Mouse (Mus musculus) skeletal muscle tissue, adult 2 months (tissue): ENCODE results near the gene Cacnb3.

Experiments used
- DNase-seq: peaks from one replicate; pipeline ENCODE4 v3.0.0-alpha.2; 2012; ENCODE audit warnings: low read depth, low spot score

The Cacnb3 gene

GRCm38 (mm10) chr15:98609331-98610130 is 21.1 kb upstream of the Cacnb3 start, which contains the start of gene Adcy6:
Gene Adcy6 (minus strand): TSS chr15:98610076.
- peak; percentile 59 for DNase-seq

- no peak for DNase-seq
Measured at GRCm38 (mm10) chr15:98610131-98610633, 20.5 kb upstream of the Cacnb3 start.

DNA sequence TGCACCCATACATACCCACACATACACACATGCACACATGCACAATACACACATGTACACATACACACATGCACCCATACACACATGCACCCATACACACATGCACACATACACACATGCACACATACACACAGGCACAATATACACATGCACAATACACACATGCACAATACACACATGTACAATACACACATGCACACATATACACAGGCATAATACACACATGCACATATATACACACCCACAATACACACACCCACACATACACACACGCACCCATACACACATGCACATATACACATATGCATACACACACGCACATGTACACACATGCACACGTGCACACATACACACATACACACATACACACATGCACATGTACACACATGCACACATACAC is 18.4 kb upstream of the Cacnb3 start:
- DNase-seq: no peak

DNA sequence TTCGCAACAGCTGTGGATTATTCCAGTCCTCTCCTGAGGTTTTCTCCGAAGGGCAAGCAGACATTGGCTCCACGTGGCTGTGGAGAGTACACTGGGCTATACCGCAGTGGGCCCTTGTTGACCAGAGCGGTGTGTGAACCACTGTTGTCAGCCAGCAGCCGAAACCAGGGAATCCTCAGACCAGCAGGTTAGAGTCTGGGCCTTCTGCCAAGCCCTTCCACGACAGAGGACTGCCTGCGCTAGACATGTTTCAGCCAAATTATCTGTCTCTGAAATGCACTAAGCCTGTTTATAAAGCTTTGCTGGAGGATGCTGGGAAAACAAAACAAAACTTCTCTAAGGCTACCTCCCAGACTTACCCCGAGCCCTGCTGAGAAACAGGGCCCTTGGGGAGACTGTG is 16.1 kb upstream of the Cacnb3 start:
- DNase-seq: no peak

- no peak for DNase-seq
Measured at GRCm38 (mm10) chr15:98614971-98615370, 15.7 kb upstream of the Cacnb3 start.

- DNase-seq: no peak
Measured at GRCm38 (mm10) chr15:98615751-98616150, 14.9 kb upstream of the Cacnb3 start.

GRCm38 (mm10) chr15:98616362-98617175 is 14.1 kb upstream of the Cacnb3 start:
- no peak for DNase-seq

DNA sequence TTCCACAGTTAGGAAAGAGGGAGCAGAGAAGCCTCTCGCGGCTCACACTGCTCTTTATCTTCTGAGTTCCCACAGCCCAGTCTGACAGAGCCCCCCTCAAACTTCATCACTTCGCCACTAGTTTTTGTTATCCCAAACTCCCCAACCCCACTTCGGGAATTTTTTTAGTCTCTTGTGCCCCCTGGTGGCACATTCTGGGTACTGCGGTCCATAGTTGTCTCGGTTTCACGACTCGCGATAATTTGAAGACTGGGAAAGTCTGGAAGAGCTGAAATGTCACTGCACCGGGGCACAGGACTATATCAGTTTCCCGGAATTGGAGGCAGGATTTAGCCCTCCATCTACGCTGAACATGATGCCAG is 13.5 kb upstream of the Cacnb3 start:
- DNase-seq: peak; percentile 54

- no peak for DNase-seq
Measured at GRCm38 (mm10) chr15:98622199-98622598, 8.4 kb upstream of the Cacnb3 start.

DNA sequence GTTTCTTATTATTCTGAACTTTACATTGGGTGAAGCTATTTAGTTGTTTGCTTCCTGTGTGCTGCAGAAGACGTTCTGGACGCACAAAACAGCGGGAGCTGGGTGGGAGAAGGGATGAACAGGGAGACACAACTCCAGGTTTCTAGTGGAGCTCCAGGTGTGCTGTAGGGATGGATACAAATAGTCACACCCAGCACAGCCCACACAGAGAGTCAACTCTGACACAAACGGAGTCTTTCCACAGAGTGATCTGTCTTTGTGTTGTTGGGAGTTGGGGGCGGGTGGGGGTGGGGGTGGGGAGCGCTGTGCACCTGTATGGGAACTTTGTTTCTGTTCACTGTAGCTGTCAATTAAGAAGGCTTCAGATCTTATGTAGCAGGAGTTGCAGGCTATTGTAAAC is 7.9 kb upstream of the Cacnb3 start:
- no peak for DNase-seq

GRCm38 (mm10) chr15:98623361-98623821 is 7.2 kb upstream of the Cacnb3 start:
- no peak for DNase-seq

DNA sequence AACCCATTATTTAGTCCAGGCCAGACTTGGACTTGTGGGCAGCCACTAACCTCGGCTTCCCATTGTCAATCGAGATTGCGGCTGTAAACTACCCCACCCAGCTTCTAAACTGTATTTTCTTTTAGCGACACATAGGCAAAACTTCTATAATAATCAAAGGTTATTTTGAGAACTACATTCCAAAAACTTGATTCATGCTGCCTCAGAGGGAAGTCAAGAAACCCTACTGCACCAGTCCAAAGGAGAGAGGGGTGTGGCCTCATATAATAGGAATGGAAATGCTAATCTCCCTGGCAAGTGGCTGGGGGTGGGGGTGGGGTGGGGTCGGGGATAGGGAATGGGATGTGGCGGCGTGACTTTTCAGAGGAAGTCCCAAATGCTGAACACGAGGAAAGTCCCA is 4.6 kb upstream of the Cacnb3 start:
- DNase-seq: no peak

- DNase-seq: no peak
Measured at GRCm38 (mm10) chr15:98626487-98627212, 4.0 kb upstream of the Cacnb3 start.

DNA sequence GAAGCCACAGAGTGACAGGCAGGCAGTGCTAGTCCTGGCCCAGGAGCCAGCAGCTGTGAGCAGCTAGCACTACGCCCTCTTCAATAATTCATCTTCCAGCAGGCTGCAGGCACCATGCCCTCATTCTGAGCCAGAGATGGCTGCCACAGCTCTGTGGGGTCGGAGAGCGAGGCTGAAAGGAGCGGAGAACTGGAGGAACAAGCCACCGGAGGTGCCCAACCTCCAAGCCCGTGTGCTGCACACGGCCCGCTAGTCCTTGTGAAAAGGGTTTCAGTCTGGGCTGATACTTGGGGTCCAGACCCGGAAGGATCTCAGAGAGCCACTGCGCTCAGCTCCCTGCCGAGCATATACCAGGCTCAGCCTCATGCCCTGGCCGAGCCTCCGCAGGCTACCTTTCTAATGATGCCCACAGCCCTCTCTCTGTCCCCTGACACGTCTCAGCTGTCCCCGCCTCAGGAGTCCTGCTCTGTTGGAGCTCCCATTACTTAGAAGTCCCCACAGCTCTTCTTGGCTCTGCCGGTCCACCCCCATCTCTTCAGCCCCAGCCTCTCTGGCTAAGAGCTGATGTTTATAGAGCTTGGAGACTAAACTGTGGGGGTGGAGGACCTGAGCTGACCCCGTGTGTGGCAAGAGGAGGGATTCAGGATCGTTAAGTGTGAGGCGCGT is 1.9 kb upstream of the Cacnb3 start:
- peak; percentile 52 for DNase-seq

- peak; percentile 64 for DNase-seq
Measured at GRCm38 (mm10) chr15:98629464-98629863, 1.2 kb upstream of the Cacnb3 start.

DNA sequence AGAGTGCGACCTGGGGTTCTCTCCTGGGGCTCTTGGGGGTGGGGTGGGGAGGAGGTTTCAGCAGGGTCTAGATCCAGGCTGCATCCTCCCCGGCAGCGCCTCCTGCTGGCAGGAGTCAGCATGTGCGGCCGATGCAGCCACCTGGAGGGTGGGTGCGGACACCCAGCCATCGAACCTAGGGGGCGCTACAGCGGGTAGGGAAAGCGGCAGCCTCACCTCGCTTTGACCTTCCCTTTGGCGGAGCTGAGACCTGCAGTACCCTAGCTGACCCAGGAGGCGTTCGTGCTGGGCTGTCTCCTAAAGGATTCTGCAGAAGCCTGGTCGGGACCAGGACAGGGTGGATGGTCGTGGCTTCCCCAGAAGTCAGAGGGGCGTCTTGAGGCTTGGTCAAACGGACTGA is 853 bp downstream of the Cacnb3 start:
- peak; percentile 70 for DNase-seq

GRCm38 (mm10) chr15:98632107-98632744 is 1.6 kb downstream of the Cacnb3 start:
- DNase-seq: no peak

DNA sequence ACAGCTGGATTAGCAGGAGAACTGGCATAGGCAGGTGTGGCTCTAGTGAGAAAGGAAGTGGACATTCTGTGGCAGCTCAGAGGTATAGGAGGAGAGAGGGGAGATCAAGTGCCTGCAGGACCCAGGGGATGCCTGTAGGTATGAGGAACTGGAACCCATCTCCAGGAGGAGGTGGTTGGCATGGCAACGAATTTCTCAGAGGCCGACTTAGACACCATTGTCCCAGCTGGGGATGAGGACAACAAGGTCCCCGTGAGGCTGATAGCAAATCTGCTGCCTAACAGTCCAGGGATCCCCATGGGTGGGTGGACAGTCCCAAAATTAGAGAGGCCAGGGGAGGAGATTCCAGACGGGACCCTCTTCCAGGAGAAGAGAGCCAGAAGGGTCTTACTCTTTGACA is 2.3 kb downstream of the Cacnb3 start:
- no peak for DNase-seq

DNA sequence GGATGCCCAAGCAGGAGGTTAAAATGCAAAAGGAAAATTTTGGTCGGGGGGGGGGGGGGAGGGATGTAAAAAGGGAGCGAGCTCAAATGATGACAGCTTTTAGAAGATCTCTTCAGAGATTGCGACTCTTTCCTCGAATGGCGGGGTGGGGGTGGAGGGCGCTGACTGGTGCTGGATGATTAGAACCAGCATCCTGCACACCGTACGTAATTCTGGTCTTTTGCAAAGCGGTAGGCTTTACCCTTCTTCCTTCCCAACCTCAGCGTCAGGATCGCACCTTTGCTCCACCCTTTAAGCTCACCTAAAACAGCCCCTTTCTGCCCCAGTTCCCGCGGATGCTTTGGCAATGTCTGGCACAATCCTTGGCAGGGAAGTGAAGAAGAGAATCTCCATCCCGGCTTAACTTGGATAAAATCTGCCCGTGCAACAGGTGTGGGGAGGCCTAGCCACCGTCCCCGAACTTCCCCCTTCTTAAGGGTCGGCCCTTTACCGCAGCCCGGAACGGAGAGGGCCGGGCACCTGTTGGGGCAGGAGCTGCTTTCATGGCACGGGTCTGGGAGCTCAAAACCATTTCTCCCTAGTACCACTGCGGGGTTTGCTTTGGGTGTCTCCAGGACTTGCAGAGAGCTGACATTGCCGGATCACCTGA is 3.3 kb downstream of the Cacnb3 start:
- no peak for DNase-seq

DNA sequence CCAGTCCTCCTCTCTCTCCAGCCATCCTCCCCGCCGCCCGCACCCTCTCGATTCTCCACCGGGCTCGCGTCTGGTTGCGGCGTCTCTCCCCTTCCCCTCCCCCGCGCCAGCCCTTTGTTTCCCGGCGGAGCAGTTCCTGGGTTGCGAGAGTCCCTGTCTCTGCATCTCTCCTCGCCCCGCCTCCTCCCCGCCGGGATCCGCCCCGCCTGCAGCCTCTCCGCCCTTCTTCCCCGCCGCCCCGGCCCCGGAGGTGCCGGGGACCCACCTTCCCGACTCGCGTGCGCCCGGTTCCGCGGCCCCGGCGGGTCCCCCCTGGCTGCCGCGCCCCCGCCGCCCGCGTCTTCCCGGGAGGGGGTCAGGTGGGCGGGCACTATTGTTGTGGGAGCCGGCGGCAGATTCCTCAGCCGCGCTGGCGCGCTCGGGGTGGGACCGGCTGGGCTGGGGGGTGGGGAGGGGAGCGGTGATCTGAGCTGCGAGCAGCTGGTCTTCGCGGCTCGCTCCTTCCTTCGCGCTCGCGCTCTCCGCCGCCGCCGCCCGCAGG is 4.0 kb downstream of the Cacnb3 start:
- no peak for DNase-seq
